Mouse (Mus musculus) lung, postnatal 0 days (tissue): ENCODE measurements around the gene Maff. TPM values are rescaled to one million over a fixed set of nuclear protein-coding genes. Genes with fewer than 3 reads are reported as not detected.

Experiments used
- ATAC-seq: fragments of 200-750 bp; cut with Nextera tagmentation; 2 replicates; pipeline ENCODE4 v1.8.0; 2017; ENCODE audit warnings: moderate library complexity
- DNase-seq: peaks from one replicate; pipeline ENCODE4 v3.0.0-alpha.2; 2016; ENCODE audit warnings: low spot score
- H3K27ac ChIP-seq: fragments of 300-500 bp; sonication (generic); 2 replicates; pipeline ENCODE4 v1.5.1; 2014; ENCODE audit warnings: antibody characterized with exemption, mild to moderate bottlenecking, low read length, mixed read lengths
- H3K27me3 ChIP-seq: fragments of 300-500 bp; sonication (generic); replicated peaks from 2 replicates; pipeline ENCODE4 v1.6.1; 2014; ENCODE audit warnings: low read length, mixed read lengths; ENCODE audit not compliant: insufficient read depth
- H3K36me3 ChIP-seq: fragments of 300-500 bp; sonication (generic); 2 replicates; pipeline ENCODE4 v1.6.1; 2014; ENCODE audit warnings: low read length, mixed read lengths; ENCODE audit not compliant: insufficient read depth
- H3K4me1 ChIP-seq: fragments of 300-500 bp; sonication (generic); 2 replicates; pipeline ENCODE4 v1.6.1; 2014; ENCODE audit warnings: antibody characterized with exemption, low read depth, low read length, mixed read lengths; ENCODE audit not compliant: insufficient read depth
- H3K4me2 ChIP-seq: fragments of 300-500 bp; sonication (generic); replicated peaks from 2 replicates; pipeline ENCODE4 v1.6.1; 2014; ENCODE audit warnings: low read depth, mild to moderate bottlenecking, low read length, moderate library complexity, mixed read lengths
- H3K4me3 ChIP-seq: fragments of 300-500 bp; sonication (generic); 2 replicates; pipeline ENCODE4 v1.5.1; 2014; ENCODE audit warnings: low read depth, low read length
- H3K9ac ChIP-seq: fragments of 300-500 bp; sonication (generic); replicated peaks from 2 replicates; pipeline ENCODE4 v1.6.1; 2014; ENCODE audit warnings: low read depth, mild to moderate bottlenecking
- H3K9me3 ChIP-seq: fragments of 300-500 bp; sonication (generic); 2 replicates; pipeline ENCODE4 v1.6.1; 2016; ENCODE audit warnings: low read length, mixed read lengths
- CTCF ChIP-seq: IDR thresholded peaks from 2 replicates; pipeline ENCODE4 v1.5.1; 2016; ENCODE audit warnings: antibody characterized with exemption, mild to moderate bottlenecking
- EP300 ChIP-seq: IDR thresholded peaks from 2 replicates; pipeline ENCODE4 v1.6.1; 2016; ENCODE audit warnings: antibody characterized with exemption, mild to moderate bottlenecking, control low read depth
- WGBS: fragments of 180-500 bp; shearing (Covaris S2); extraction: QIAGEN DNeasy Blood & Tissue Kit; methylation state at CpG from one replicate; pipeline ENCODE4 v1.1.7; 2014; 5-methylcytosine and 5-hydroxymethylcytosine counted together
- microRNA counts: library from miRNA; unstranded; fragments of <30 nt; microRNA quantifications from one replicate; lab custom pipeline; 2015
- microRNA-seq: library from miRNA; unstranded; fragments of <30 nt; microRNA quantifications from one replicate; pipeline ENCODE4, GENCODE M21; 2016
- polyA plus RNA-seq: library from polyadenylated mRNA; unstranded; fragments of >200 nt; fragmentation: Nextera tagmentation; extraction: Ambion mirVana; gene quantifications from 2 replicates; pipeline ENCODE4 v1.2.1, GENCODE M21; 2015

Maff gene
- polyA plus RNA-seq, 1 experiment from 2014 or later, result 10.6 TPM

DNA sequence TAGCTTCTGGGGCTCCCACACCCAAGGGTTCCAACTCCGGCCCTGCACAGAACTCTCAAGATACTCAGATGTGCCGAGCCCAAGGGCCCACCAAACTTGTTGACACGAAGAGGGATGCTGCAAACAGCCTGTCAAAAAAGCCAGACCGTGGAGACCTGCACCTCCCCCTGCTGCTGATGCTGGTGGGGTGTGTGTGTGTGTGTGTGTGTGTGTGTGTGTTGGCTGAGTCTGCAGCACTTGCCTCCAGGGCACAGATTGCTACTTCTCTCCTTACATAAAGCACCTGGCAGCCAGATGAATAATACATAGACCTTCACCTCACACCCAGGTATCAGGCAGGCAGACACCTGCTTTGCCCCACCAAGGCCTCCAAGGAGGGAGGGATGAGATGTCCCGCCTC lies 55.8 kb downstream of the Maff start:
- TF ChIP-seq EP300 (no peak), CTCF (no peak)
- Histone ChIP-seq H3K4me3 (peak overlapping the region; percentile 82), H3K4me2 (peak overlapping the region; percentile 87), H3K9ac (peak overlapping the region; percentile 81), H3K36me3 (no peaks in the 10 kb centered on the region), H3K27me3 (no peaks in the 10 kb centered on the region), H3K4me1 (peaks cover 25% of the 10 kb centered on the region), H3K9me3 (no peaks in the 10 kb centered on the region), H3K27ac (no peak overlapping the region)
- WGBS, result 10% methylated on average over 5 of the region's 5 CpGs
- DNase-seq (no peak), ATAC-seq (no peak)

DNA sequence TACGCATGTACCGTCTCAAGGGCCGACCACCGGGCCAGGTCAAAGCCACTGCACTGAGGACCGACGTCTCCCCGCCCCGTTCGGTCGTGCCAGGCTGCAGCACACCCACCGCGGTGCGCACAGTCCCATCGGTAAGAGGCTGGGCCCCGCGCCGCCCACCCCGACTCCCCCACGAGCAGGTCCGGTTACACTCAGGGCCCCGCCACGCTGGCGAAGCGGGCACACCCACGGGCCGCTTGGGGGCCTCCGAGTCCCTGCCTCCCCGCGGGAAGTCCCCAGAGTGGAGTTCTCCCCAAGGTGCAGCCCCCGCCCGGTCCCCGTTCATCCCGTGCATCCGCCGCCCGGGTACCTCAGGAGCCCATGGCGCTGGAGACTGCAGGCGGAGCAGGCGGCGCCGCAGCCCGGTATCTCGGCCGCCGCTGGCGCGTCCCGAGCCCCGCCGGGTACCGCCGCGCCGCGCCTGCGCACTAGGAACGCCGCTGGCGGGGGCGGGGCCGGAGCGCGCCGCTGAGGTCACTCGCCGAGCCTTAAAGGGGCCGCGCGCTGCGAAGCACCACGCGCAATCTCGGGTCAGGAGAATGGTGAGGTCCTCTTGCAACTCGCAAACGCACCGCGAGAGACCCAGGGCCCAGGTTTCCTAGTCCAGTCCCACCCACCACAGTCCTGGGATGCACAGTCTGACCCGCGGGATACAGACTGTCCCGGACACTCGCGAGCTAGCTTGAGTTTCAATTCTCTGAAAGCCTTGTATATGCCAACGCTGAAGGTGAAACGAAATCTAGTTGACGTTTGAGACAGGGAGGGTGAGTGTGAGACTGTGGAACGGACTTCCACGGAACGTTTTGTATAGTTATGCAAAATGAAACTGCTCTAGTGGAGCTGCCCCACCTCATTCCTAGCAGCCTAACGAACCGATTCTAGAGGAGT lies 56.7 kb downstream of the Maff start, which contains the start of gene Tmem184b:
TSS of gene Tmem184b (minus strand) at position 734 of the 927 bp plus-strand sequence.
- under 1% methylated on average over 83 of the region's 90 CpGs for WGBS
- Histone ChIP-seq H3K9ac (peak within 1 kb of the TSS; percentile 81), H3K27ac (peak within 1 kb of the TSS; percentile 62), H3K4me3 (peak within 1 kb of the TSS; percentile 82), H3K4me2 (peak within 1 kb of the TSS; percentile 87), H3K4me1 (peaks cover 25% of the 10 kb centered on the region), H3K27me3 (no peaks in the 10 kb centered on the region), H3K36me3 (no peaks in the 10 kb centered on the region), H3K9me3 (no peaks in the 10 kb centered on the region)
- TF ChIP-seq CTCF (no peak), EP300 (no peak)
- DNase-seq, result peak; percentile 93
- ATAC-seq, result peak; percentile 93

DNA sequence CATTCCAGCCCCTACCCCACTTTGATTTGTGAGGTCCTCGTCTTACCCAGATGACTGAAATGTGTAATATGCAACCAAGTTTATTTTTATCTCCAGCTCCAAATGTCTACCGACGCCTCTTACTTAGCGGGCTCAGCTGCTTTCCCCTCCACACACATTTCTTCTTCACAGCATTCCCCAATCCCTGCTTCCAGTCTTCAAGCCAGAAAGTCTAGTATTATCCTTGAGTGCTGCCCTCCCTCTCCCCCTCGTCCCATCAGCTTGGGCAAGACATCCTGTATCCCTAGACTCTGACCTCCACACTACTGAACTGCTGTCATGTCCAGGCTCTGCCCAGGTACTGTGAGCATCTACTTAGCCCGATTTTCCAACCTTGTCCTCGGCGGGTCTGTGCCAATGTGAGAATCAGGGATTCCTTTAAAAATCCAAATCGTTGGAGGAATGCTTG lies 57.4 kb downstream of the Maff start:
- H3K9me3 ChIP-seq, result no peaks in the 10 kb centered on the region
- peak overlapping the region; percentile 62 for H3K27ac ChIP-seq
- WGBS, result 12% methylated on average over 9 of the region's 9 CpGs
- H3K27me3 ChIP-seq, result no peaks in the 10 kb centered on the region
- H3K4me2 ChIP-seq, result peak overlapping the region; percentile 87
- peak overlapping the region; percentile 82 for H3K4me3 ChIP-seq
- no peaks in the 10 kb centered on the region for H3K36me3 ChIP-seq
- DNase-seq, result peak; percentile 54
- peaks cover 25% of the 10 kb centered on the region for H3K4me1 ChIP-seq
- no peak for TF ChIP-seq EP300
- TF ChIP-seq CTCF, result no peak
- H3K9ac ChIP-seq, result peak overlapping the region; percentile 81
- ATAC-seq, result no peak

DNA sequence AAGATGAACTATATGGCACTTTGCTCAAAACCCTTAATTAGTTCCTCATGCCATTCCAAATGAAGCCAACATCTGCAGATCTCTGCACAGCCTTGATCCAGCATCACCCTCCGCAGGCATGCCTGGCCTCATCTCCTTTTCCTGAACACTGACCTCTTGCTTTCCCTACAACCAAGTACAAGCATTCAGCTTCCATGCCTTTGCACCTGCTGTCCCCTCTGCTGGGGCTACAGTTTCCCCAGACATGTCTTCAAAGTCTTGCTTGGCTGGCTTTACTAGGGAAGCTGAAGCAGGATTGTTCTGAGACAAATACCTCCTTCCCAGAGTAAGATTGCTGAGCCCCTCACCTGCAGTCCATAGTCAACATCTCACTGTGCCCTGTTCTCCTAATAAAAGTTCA lies 57.9 kb downstream of the Maff start:
- H3K27ac ChIP-seq, result 0 out of 2 replicates have a peak overlapping the region, but pooled peaks have one; percentile 62
- H3K36me3 ChIP-seq, result no peaks in the 10 kb centered on the region
- ATAC-seq, result no peak
- no peak overlapping the region for H3K4me2 ChIP-seq
- TF ChIP-seq EP300 (no peak), CTCF (no peak)
- no peaks in the 10 kb centered on the region for H3K9me3 ChIP-seq
- peaks cover 24% of the 10 kb centered on the region for H3K4me1 ChIP-seq
- 92% methylated on average over 1 of the region's 1 CpGs for WGBS
- no peak overlapping the region for H3K4me3 ChIP-seq
- H3K9ac ChIP-seq, result no peak overlapping the region
- H3K27me3 ChIP-seq, result no peaks in the 10 kb centered on the region
- DNase-seq, result no peak

DNA sequence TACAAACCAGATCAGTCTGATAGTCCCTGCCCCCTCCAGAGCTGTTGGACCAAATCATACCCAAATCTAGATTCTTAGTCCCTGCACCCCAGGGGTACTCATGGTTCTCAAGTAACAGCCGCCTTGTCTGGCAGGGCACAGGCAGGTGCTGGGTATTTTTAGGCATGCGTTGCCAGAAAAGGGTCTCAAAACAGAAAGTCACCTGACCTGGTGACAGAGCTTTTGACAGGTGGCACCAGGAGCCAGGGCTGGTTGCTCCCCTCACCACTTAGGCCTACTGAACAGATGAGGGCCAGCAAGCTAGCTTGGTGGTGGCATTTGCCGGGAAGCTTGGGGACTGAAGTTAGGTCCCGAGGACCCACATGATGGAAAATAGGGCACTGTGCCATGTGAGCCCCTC lies 60.1 kb downstream of the Maff start:
- WGBS, result 84% methylated on average over 4 of the region's 4 CpGs

More for the DNA sequence above, 60.1 kb downstream of the Maff start:
- H3K4me2 ChIP-seq, result no peak overlapping the region
- no peak for TF ChIP-seq EP300
- TF ChIP-seq CTCF, result no peak
- H3K9me3 ChIP-seq, result no peaks in the 10 kb centered on the region
- no peak overlapping the region for H3K27ac ChIP-seq
- H3K4me3 ChIP-seq, result no peak overlapping the region
- H3K9ac ChIP-seq, result no peak overlapping the region
- H3K27me3 ChIP-seq, result no peaks in the 10 kb centered on the region
- ATAC-seq (no peak), DNase-seq (no peak)
- H3K36me3 ChIP-seq, result no peaks in the 10 kb centered on the region
- H3K4me1 ChIP-seq, result peaks cover 7% of the 10 kb centered on the region

MicroRNAs within 50 kb of the gene (microRNA counts, 519-probe panel; counts per million panel counts)
- not detected for microRNA mmu-miR-1943 (lab: Ali Mortazavi, UCI)

Small RNAs within 50 kb of the gene (microRNA-seq; reads per million reads assigned to microRNA genes)
- gene Mir1943, result 3.9 reads per million, percentile 11 among the genes with 10 or more reads in this experiment

Other genes with a start within 250 kb of the Maff start
- gene Micall1, start 237.7 kb upstream of the Maff start, polyA plus RNA-seq, result 8.4 and 9.1 TPM in 2 replicates
- gene Polr2f, start 205.6 kb upstream of the Maff start, polyA plus RNA-seq, result 243 and 261 TPM in 2 replicates
- 29.8 and 30.4 TPM in 2 replicates for gene 1700088E04Rik, start 205.4 kb upstream of the Maff start, polyA plus RNA-seq
- gene Sox10, start 181.4 kb upstream of the Maff start, polyA plus RNA-seq, result 0.11 and 0.31 TPM in 2 replicates
- gene Pick1, start 117.4 kb upstream of the Maff start, polyA plus RNA-seq, result 22.0 and 22.2 TPM in 2 replicates
- 0.16 and 0.31 TPM in 2 replicates for gene Gm49486, start 117.2 kb upstream of the Maff start, polyA plus RNA-seq
- gene Slc16a8, start 91.9 kb upstream of the Maff start, polyA plus RNA-seq, result 0.07 and 0.13 TPM in 2 replicates
- 1.4 and 2.7 TPM in 2 replicates for gene Baiap2l2, start 61.1 kb upstream of the Maff start, polyA plus RNA-seq
- gene Pla2g6, start 18.2 kb upstream of the Maff start, polyA plus RNA-seq, result 11.8 and 13.7 TPM in 2 replicates
- 55.3 and 56.7 TPM in 2 replicates for gene Tmem184b, start 56.9 kb downstream of the Maff start, polyA plus RNA-seq
- gene Csnk1e, start 108.9 kb downstream of the Maff start, polyA plus RNA-seq, result 67.2 and 72.4 TPM in 2 replicates
- not detected in 2 replicates for gene Kcnj4, start 158.6 kb downstream of the Maff start, polyA plus RNA-seq
- gene Kdelr3, start 169.8 kb downstream of the Maff start, polyA plus RNA-seq, result 54.3 and 64.5 TPM in 2 replicates
- gene Ddx17, start 200.1 kb downstream of the Maff start, polyA plus RNA-seq, result 28.3 and 39.6 TPM in 2 replicates